Mouse (Mus musculus) embryonic stem cell, embryonic (primary cell): ENCODE measurements around the gene A630076J17Rik.

Experiments used
- CTCF ChIA-PET, 4 experiments: fragments of 300-600 bp in 2 of 4; fragments of 350-600 bp in 2 of 4; sonication (Branson Sonifier 250); formaldehyde crosslinking; loops; one replicate each; lab custom pipeline; 2022; ENCODE audit warnings: inconsistent platforms in 2 of 4; lab: Charles Lee
- POLR2A ChIA-PET, 4 experiments: fragments of 300-600 bp in 2 of 4; fragments of 350-600 bp in 2 of 4; sonication (Branson Sonifier 250); formaldehyde crosslinking; loops; one replicate each; lab custom pipeline; 2022; ENCODE audit warnings: antibody characterized with exemption in 4 of 4, inconsistent platforms in 1 of 4; lab: Charles Lee

Gene A630076J17Rik

GRCm38 (mm10) chr3:107255992-107256391 is 25.6 kb downstream of the A630076J17Rik start:
- POLR2A ChIA-PET, result interaction anchor here in 1 of 4 experiments (0.5 to 0.9 kb wide), 3 partner anchors 57 to 136 kb away, joined by 3 to 4 read pairs (median 3); no protein-coding TSS in a partner anchor
- CTCF ChIA-PET, result interaction anchor here (1.1 to 1.9 kb wide), 4 partner anchors 17 to 216 kb away, joined by 3 to 5 read pairs (median 4); no protein-coding TSS in a partner anchor

GRCm38 (mm10) chr3:107256724-107257123 is 26.3 kb downstream of the A630076J17Rik start:
- ChIA-PET POLR2A (interaction anchor here in 1 of 4 experiments (0.5 to 1.4 kb wide), 4 partner anchors 22 to 86 kb away, joined by 3 to 5 read pairs (median 4); partner anchors contain the start of gene Lamtor5), CTCF (interaction anchor here (1.0 to 1.9 kb wide), 6 partner anchors 16 to 215 kb away, joined by 3 to 6 read pairs (median 4); no protein-coding TSS in a partner anchor)

- ChIA-PET POLR2A (interaction anchor here in 1 of 4 experiments (1.4 kb wide), 1 partner anchor 21 kb away, joined by 5 read pairs; the partner anchor contains the start of gene Lamtor5), CTCF (interaction anchor here in 1 of 4 experiments (1.7 kb wide), 1 partner anchor 24 kb away, joined by 6 read pairs; no protein-coding TSS in a partner anchor)
Observed at GRCm38 (mm10) chr3:107257924-107258323, 27.5 kb downstream of the A630076J17Rik start.

- ChIA-PET CTCF (interaction anchor here (0.6 to 1.5 kb wide), 6 partner anchors 26 to 211 kb away, joined by 3 to 7 read pairs (median 4); no protein-coding TSS in a partner anchor), POLR2A (interaction anchor here in 3 of 4 experiments (0.5 to 1.3 kb wide), 6 partner anchors 9 to 450 kb away, joined by 3 to 5 read pairs (median 3); partner anchors contain the start of gene Lamtor5 (in 2 of the 3))
Observed at GRCm38 (mm10) chr3:107260956-107261850, 30.8 kb downstream of the A630076J17Rik start.

- POLR2A ChIA-PET, result interaction anchor here in 2 of 4 experiments (0.7 to 1.3 kb wide), 3 partner anchors 10 to 52 kb away, joined by 3 to 5 read pairs (median 3); partner anchors contain the start of gene Lamtor5 (in 1 of the 2)
- CTCF ChIA-PET, result interaction anchor here in 3 of 4 experiments (0.6 to 1.5 kb wide), 5 partner anchors 27 to 210 kb away, joined by 3 to 7 read pairs (median 4); no protein-coding TSS in a partner anchor
Observed at GRCm38 (mm10) chr3:107261851-107262165, 31.4 kb downstream of the A630076J17Rik start.

- POLR2A ChIA-PET, result interaction anchor here in 1 of 4 experiments (1.9 kb wide), 1 partner anchor 12 kb away, joined by 4 read pairs; the partner anchor contains the start of gene Lamtor5
- CTCF ChIA-PET, result interaction anchor here in 1 of 4 experiments (0.6 kb wide), 1 partner anchor 264 kb away, joined by 3 read pairs; no protein-coding TSS in a partner anchor
Observed at GRCm38 (mm10) chr3:107266814-107267345, 36.5 kb downstream of the A630076J17Rik start.

- ChIA-PET POLR2A (no interaction called here), CTCF (interaction anchor here in 2 of 4 experiments (0.6 to 1.0 kb wide), 5 partner anchors 16 to 1205 kb away, joined by 3 to 4 read pairs (median 3); no protein-coding TSS in a partner anchor)
Observed at GRCm38 (mm10) chr3:107272433-107272832, 42.0 kb downstream of the A630076J17Rik start.

GRCm38 (mm10) chr3:107273820-107274219 is 43.4 kb downstream of the A630076J17Rik start:
- ChIA-PET POLR2A (no interaction called here), CTCF (interaction anchor here in 1 of 4 experiments (1.4 kb wide), 1 partner anchor 180 kb away, joined by 3 read pairs; no protein-coding TSS in a partner anchor)

- ChIA-PET CTCF (interaction anchor here in 2 of 4 experiments (0.7 to 1.4 kb wide), 4 partner anchors 41 to 197 kb away, joined by 3 to 10 read pairs (median 4); no protein-coding TSS in a partner anchor), POLR2A (interaction anchor here in 1 of 4 experiments (1.3 to 1.5 kb wide), 4 partner anchors 15 to 59 kb away, joined by 3 read pairs; no protein-coding TSS in a partner anchor)
Observed at GRCm38 (mm10) chr3:107275351-107275750, 44.9 kb downstream of the A630076J17Rik start.

- ChIA-PET CTCF (interaction anchor here in 1 of 4 experiments (0.6 to 1.2 kb wide), 5 partner anchors 42 to 196 kb away, joined by 3 to 10 read pairs (median 4); no protein-coding TSS in a partner anchor), POLR2A (interaction anchor here in 1 of 4 experiments (1.3 to 1.5 kb wide), 4 partner anchors 16 to 59 kb away, joined by 3 read pairs; no protein-coding TSS in a partner anchor)
Observed at GRCm38 (mm10) chr3:107275996-107276395, 45.6 kb downstream of the A630076J17Rik start.

- ChIA-PET POLR2A (interaction anchor here in 2 of 4 experiments (0.8 to 6.5 kb wide), 4 partner anchors 17 to 56 kb away, joined by 3 to 52 read pairs (median 4); partner anchors contain the start of genes Rbm15 (in 1 of the 2) and Slc16a4 (in 1 of the 2)), CTCF (interaction anchor here in 2 of 4 experiments (0.7 to 1.2 kb wide), 4 partner anchors 39 to 186 kb away, joined by 3 to 10 read pairs (median 4); no protein-coding TSS in a partner anchor)
Observed at GRCm38 (mm10) chr3:107276626-107277025, 46.2 kb downstream of the A630076J17Rik start.

GRCm38 (mm10) chr3:107278479-107279269 is 48.3 kb downstream of the A630076J17Rik start, which contains the start of gene Lamtor5:
Lamtor5 (plus strand) TSS chr3:107278858.
- ChIA-PET POLR2A (interaction anchor here in 3 of 4 experiments (0.5 to 6.5 kb wide), 41 partner anchors 10 to 1296 kb away, joined by 3 to 52 read pairs (median 4); partner anchors contain the start of genes Rbm15 (in 3 of the 3), Slc16a4 (in 2 of the 3), Ahcyl1 (in 1 of the 3) and Cept1 (in 1 of the 3)), CTCF (interaction anchor here in 3 of 4 experiments (0.8 to 2.0 kb wide), 5 partner anchors 45 to 184 kb away, joined by 3 to 5 read pairs (median 4); no protein-coding TSS in a partner anchor)
